Mouse (Mus musculus) CD4-positive, CD25-positive, alpha-beta regulatory T cell, adult 4 months (primary cell): ENCODE measurements around the gene Fam228a. TPM values are rescaled to one million over a fixed set of nuclear protein-coding genes. Genes with fewer than 3 reads are reported as not detected.
"Not testable (repeated sequence)": the region's sequence is repeated elsewhere in the genome, so short reads cannot be mapped to it uniquely, and the experiment has no call there.

Experiments
- ATAC-seq: one replicate; pipeline ENCODE4 v1.8.0; 2017
- polyA plus RNA-seq, 2 experiments: library from polyadenylated mRNA; unstranded; fragments of 100-300 nt; shearing (Covaris generic); gene quantifications; one replicate each; pipeline ENCODE4 v1.2.1; 2017

Gene Fam228a
- polyA plus RNA-seq, 2 experiments from 2014 or later: 0.47 to 0.80 TPM

- peak; percentile 76 for ATAC-seq
Observed at GRCm38 (mm10) chr12:4717417-4717816, 20.8 kb downstream of the Fam228a start.

- ATAC-seq: no peak
Observed at GRCm38 (mm10) chr12:4715606-4716005, 22.6 kb downstream of the Fam228a start.

- ATAC-seq: no peak
Observed at GRCm38 (mm10) chr12:4713361-4713760, 24.9 kb downstream of the Fam228a start.

- no peak for ATAC-seq
Observed at GRCm38 (mm10) chr12:4709926-4710325, 28.3 kb downstream of the Fam228a start.

GRCm38 (mm10) chr12:4708881-4709604 is 29.2 kb downstream of the Fam228a start:
- no peak for ATAC-seq

- no peak for ATAC-seq
Observed at GRCm38 (mm10) chr12:4708296-4708695, 29.9 kb downstream of the Fam228a start.

- ATAC-seq: no peak
Observed at GRCm38 (mm10) chr12:4707488-4708017, 30.7 kb downstream of the Fam228a start.

- ATAC-seq: no peak
Observed at GRCm38 (mm10) chr12:4706901-4707300, 31.3 kb downstream of the Fam228a start.

- ATAC-seq: no peak
Observed at GRCm38 (mm10) chr12:4706175-4706574, 32.1 kb downstream of the Fam228a start.

GRCm38 (mm10) chr12:4705626-4706025 is 32.6 kb downstream of the Fam228a start:
- not testable (repeated sequence) for ATAC-seq

- no peak for ATAC-seq
Observed at GRCm38 (mm10) chr12:4694534-4694933, 43.7 kb downstream of the Fam228a start.

- ATAC-seq: no peak
Observed at GRCm38 (mm10) chr12:4691193-4691592, 47.0 kb downstream of the Fam228a start.

- no peak for ATAC-seq
Observed at GRCm38 (mm10) chr12:4689341-4689740, 48.9 kb downstream of the Fam228a start.

GRCm38 (mm10) chr12:4688386-4688785 is 49.8 kb downstream of the Fam228a start:
- no peak for ATAC-seq

GRCm38 (mm10) chr12:4685441-4685840 is 52.8 kb downstream of the Fam228a start:
- ATAC-seq: no peak

- ATAC-seq: no peak
Observed at GRCm38 (mm10) chr12:4679971-4680370, 58.3 kb downstream of the Fam228a start.

GRCm38 (mm10) chr12:4676336-4676735 is 61.9 kb downstream of the Fam228a start:
- no peak for ATAC-seq

- ATAC-seq: no peak
Observed at GRCm38 (mm10) chr12:4665675-4666037, 72.6 kb downstream of the Fam228a start.

- peak; percentile 86 for ATAC-seq
Observed at GRCm38 (mm10) chr12:4664929-4665674, 73.1 kb downstream of the Fam228a start.
